Mouse (Mus musculus) thymus, adult 2 months (tissue): ENCODE results near the gene Sox9. TPM values are rescaled to one million over a fixed set of nuclear protein-coding genes. Genes with fewer than 3 reads are reported as not detected.

Experiments
- DNase-seq: peaks from one replicate; pipeline ENCODE4 v3.0.0; 2021
- H3K27ac ChIP-seq: fragments of 200-500 bp; 2 replicates; pipeline ENCODE4 v1.5.1; 2012; ENCODE audit warnings: low read length, control low read depth; ENCODE audit not compliant: control insufficient read depth, insufficient read depth
- H3K27me3 ChIP-seq: fragments of 200-500 bp; 2 replicates; pipeline ENCODE4 v1.6.1; 2012; ENCODE audit warnings: mild to moderate bottlenecking, low read length, moderate library complexity, mixed read lengths; ENCODE audit not compliant: control insufficient read depth, insufficient read depth
- H3K36me3 ChIP-seq: fragments of 200-500 bp; 2 replicates; pipeline ENCODE4 v1.6.1; 2012; ENCODE audit warnings: mild to moderate bottlenecking, low read length, moderate library complexity; ENCODE audit not compliant: control insufficient read depth, insufficient read depth
- H3K4me1 ChIP-seq: fragments of 200-500 bp; replicated peaks from 2 replicates; pipeline ENCODE4 v1.6.1; 2012; ENCODE audit warnings: low read length; ENCODE audit not compliant: control insufficient read depth, insufficient read depth
- H3K4me3 ChIP-seq: fragments of 200-500 bp; 2 replicates; pipeline ENCODE4 v1.5.1; 2012; ENCODE audit warnings: mild to moderate bottlenecking, low read length, control low read depth, moderate library complexity; ENCODE audit not compliant: control insufficient read depth, insufficient read depth
- CTCF ChIP-seq: fragments of 200-500 bp; IDR thresholded peaks from 2 replicates; pipeline ENCODE4 v1.5.1; 2012; ENCODE audit warnings: mild to moderate bottlenecking, control low read depth, low read length, moderate library complexity, borderline replicate concordance; ENCODE audit not compliant: control insufficient read depth, poor library complexity, insufficient read depth; ENCODE audit errors: extremely low read depth
- POLR2A ChIP-seq: fragments of 200-500 bp; IDR thresholded peaks from 2 replicates; pipeline ENCODE4 v1.6.1; 2012; ENCODE audit warnings: mild to moderate bottlenecking, low read length, control low read depth, moderate library complexity; ENCODE audit not compliant: control insufficient read depth, poor library complexity, insufficient read depth; ENCODE audit errors: extremely low read depth
- WGBS: fragments of 180-500 bp; shearing (Covaris S2); methylation state at CpG from one replicate; pipeline ENCODE4 v1.1.7; 2018; 5-methylcytosine and 5-hydroxymethylcytosine counted together
- polyA plus RNA-seq: library from polyadenylated mRNA; depleted of rRNA; stranded (reverse); fragments of >200 nt; gene quantifications from 2 replicates; pipeline ENCODE4 v1.2.3, GENCODE M21; 2012

Sox9 gene
- polyA plus RNA-seq, 1 experiment, result 7.1 TPM

GRCm38 (mm10) chr11:112828553-112829287 is 46.7 kb downstream of the Sox9 start:
- no peaks in the 10 kb centered on the region for H3K27me3 ChIP-seq
- no peak overlapping the region for H3K27ac ChIP-seq
- H3K36me3 ChIP-seq, result no peaks in the 10 kb centered on the region
- no peaks in the 10 kb centered on the region for H3K4me1 ChIP-seq
- TF ChIP-seq CTCF (no peak), POLR2A (no peak)
- DNase-seq, result no peak
- no peak overlapping the region for H3K4me3 ChIP-seq
- 68% methylated on average over 9 of the region's 9 CpGs for WGBS

GRCm38 (mm10) chr11:112834245-112835005 is 52.4 kb downstream of the Sox9 start:
- no peaks in the 10 kb centered on the region for H3K27me3 ChIP-seq
- no peak for TF ChIP-seq CTCF
- no peak for TF ChIP-seq POLR2A
- WGBS, result 77% methylated on average over 11 of the region's 11 CpGs
- no peak overlapping the region for H3K4me3 ChIP-seq
- H3K36me3 ChIP-seq, result no peaks in the 10 kb centered on the region
- DNase-seq, result no peak
- no peaks in the 10 kb centered on the region for H3K4me1 ChIP-seq
- H3K27ac ChIP-seq, result no peak overlapping the region

DNA sequence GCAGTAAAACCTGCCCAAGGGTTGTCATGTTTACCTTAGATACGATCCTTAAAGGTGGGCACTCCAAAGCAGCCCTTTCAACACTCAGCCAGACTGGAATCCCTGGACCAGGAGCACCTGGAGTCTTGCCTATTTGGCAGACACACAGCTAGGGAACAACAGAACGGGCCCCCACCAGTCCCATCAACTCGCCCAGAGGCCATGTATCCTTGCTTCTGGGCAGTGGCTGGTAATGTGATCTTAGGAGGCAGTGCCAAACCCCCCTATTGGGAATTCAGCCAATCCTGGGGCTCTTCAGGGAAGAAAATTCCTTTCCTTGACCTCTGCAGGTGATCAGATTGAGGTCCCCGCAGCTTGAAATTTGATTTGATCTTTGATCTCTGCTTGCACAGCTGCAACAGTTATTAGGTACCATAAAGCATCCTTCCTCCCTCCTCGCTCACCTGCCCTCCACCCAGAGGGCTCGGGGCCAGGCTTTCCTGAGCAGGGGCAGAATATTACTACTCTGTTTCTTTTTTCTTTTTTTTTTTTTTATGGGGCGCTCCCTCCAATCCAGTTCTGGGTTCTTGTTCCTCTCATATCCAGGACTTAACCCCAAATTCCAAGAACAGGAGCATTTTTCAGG is 53.6 kb downstream of the Sox9 start:
- no peaks in the 10 kb centered on the region for H3K36me3 ChIP-seq
- H3K4me3 ChIP-seq, result no peak overlapping the region
- DNase-seq, result no peak
- no peaks in the 10 kb centered on the region for H3K4me1 ChIP-seq
- H3K27me3 ChIP-seq, result no peaks in the 10 kb centered on the region
- no peak overlapping the region for H3K27ac ChIP-seq
- TF ChIP-seq POLR2A (no peak), CTCF (no peak)
- WGBS, result 58% methylated on average over 7 of the region's 7 CpGs
